Mouse (Mus musculus) testis, adult 2 months (tissue): ENCODE measurements around the gene Tex22. TPM values are rescaled to one million over a fixed set of nuclear protein-coding genes. Genes with fewer than 3 reads are reported as not detected.

Experiments
- H3K27ac ChIP-seq: fragments of 200-500 bp; 2 replicates; pipeline ENCODE4 v1.5.1; 2012; ENCODE audit warnings: low read depth, low read length; ENCODE audit not compliant: control insufficient read depth, insufficient read depth
- H3K27me3 ChIP-seq: fragments of 200-500 bp; 2 replicates; pipeline ENCODE4 v1.6.1; 2012; ENCODE audit warnings: mild to moderate bottlenecking, low read length, moderate library complexity; ENCODE audit not compliant: control insufficient read depth, insufficient read depth
- H3K36me3 ChIP-seq: fragments of 200-500 bp; 2 replicates; pipeline ENCODE4 v1.6.1; 2012; ENCODE audit warnings: mild to moderate bottlenecking, low read length; ENCODE audit not compliant: control insufficient read depth, insufficient read depth
- H3K4me1 ChIP-seq: fragments of 200-500 bp; 2 replicates; pipeline ENCODE4 v1.6.1; 2012; ENCODE audit warnings: low read length; ENCODE audit not compliant: control insufficient read depth, insufficient read depth
- H3K4me3 ChIP-seq: fragments of 200-500 bp; 2 replicates; pipeline ENCODE4 v1.5.1; 2012; ENCODE audit warnings: low read depth, mild to moderate bottlenecking, low read length, moderate library complexity, mixed read lengths; ENCODE audit not compliant: control insufficient read depth
- CTCF ChIP-seq: fragments of 200-500 bp; IDR thresholded peaks from 2 replicates; pipeline ENCODE4 v1.5.1; 2012; ENCODE audit warnings: low read depth, mild to moderate bottlenecking, inconsistent platforms, low read length, moderate library complexity; ENCODE audit not compliant: control insufficient read depth, insufficient read depth, insufficient replicate concordance
- POLR2A ChIP-seq: fragments of 200-500 bp; IDR thresholded peaks from 2 replicates; pipeline ENCODE4 v1.6.1; 2012; ENCODE audit warnings: low read depth, mild to moderate bottlenecking, inconsistent platforms, low read length, moderate library complexity; ENCODE audit not compliant: control insufficient read depth
- polyA plus RNA-seq: library from polyadenylated mRNA; depleted of rRNA; stranded (reverse); fragments of >200 nt; gene quantifications from 2 replicates; pipeline ENCODE4 v1.2.3, GENCODE M21; 2012

Gene Tex22
- polyA plus RNA-seq, 1 experiment: 451 TPM

DNA sequence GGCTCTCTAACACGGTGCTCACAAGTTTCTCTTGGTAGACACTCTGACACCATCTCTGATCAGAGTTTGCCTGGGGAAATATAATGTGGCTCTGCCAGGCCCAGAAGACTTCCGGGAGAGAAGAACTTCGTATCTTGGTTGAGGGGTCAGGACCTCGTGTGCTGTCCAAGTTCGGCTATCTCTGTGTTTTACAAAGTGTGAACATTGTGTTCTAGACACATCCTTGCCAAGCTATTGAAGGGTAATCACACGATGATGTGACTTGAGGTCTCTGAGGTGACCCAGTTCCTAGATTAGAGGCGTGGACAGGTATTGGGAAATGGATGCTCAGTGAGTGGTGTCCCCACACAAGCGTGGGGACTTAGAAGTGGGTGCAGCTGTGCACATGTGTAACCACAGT is 18.2 kb upstream of the Tex22 start:
- TF ChIP-seq CTCF (no peak), POLR2A (no peak)
- Histone ChIP-seq H3K4me3 (no peak overlapping the region), H3K4me1 (no peaks in the 10 kb centered on the region; the same call in 1 of the 2 replicates), H3K27me3 (no peaks in the 10 kb centered on the region), H3K36me3 (no peaks in the 10 kb centered on the region), H3K27ac (no peak overlapping the region)

GRCm38 (mm10) chr12:113060178-113060577 is 14.1 kb upstream of the Tex22 start:
- no peak overlapping the region for H3K4me3 ChIP-seq
- H3K36me3 ChIP-seq: no peaks in the 10 kb centered on the region
- no peaks in the 10 kb centered on the region; the same call in 1 of the 2 replicates for H3K4me1 ChIP-seq
- TF ChIP-seq POLR2A: no peak
- TF ChIP-seq CTCF: no peak
- H3K27me3 ChIP-seq: no peaks in the 10 kb centered on the region
- no peak overlapping the region for H3K27ac ChIP-seq

DNA sequence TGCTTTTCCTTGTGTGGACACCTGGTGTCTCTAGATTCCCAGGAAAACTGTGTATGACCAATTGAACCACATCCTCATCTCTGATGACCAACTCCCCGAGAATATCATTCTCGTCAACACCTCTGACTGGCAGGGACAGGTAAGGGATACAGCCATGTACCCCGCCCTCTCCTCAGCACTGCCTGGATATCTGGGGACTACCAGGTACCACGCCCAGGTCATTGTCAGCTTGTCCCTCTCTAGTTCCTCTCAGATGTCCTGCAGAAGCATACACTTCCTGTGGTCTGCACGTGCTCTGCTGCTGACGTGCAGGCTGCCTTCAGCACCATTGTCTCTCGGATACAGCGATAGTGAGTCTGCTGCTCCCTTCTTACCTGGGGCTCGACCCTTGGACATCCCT is 12.7 kb upstream of the Tex22 start:
- TF ChIP-seq CTCF: no peak
- no peak for TF ChIP-seq POLR2A
- no peak overlapping the region for H3K4me3 ChIP-seq
- no peaks in the 10 kb centered on the region; the same call in 1 of the 2 replicates for H3K4me1 ChIP-seq
- H3K36me3 ChIP-seq: no peaks in the 10 kb centered on the region
- H3K27ac ChIP-seq: no peak overlapping the region
- no peaks in the 10 kb centered on the region for H3K27me3 ChIP-seq

GRCm38 (mm10) chr12:113062201-113062600 is 12.1 kb upstream of the Tex22 start:
- Histone ChIP-seq H3K36me3 (no peaks in the 10 kb centered on the region), H3K27ac (no peak overlapping the region), H3K27me3 (no peaks in the 10 kb centered on the region), H3K4me3 (no peak overlapping the region), H3K4me1 (no peaks in the 10 kb centered on the region)
- TF ChIP-seq CTCF: no peak
- no peak for TF ChIP-seq POLR2A

GRCm38 (mm10) chr12:113063700-113064099 is 10.6 kb upstream of the Tex22 start:
- H3K27ac ChIP-seq: no peak overlapping the region
- H3K4me1 ChIP-seq: no peaks in the 10 kb centered on the region
- no peaks in the 10 kb centered on the region for H3K36me3 ChIP-seq
- no peaks in the 10 kb centered on the region for H3K27me3 ChIP-seq
- H3K4me3 ChIP-seq: no peak overlapping the region
- no peak for TF ChIP-seq CTCF
- no peak for TF ChIP-seq POLR2A

DNA sequence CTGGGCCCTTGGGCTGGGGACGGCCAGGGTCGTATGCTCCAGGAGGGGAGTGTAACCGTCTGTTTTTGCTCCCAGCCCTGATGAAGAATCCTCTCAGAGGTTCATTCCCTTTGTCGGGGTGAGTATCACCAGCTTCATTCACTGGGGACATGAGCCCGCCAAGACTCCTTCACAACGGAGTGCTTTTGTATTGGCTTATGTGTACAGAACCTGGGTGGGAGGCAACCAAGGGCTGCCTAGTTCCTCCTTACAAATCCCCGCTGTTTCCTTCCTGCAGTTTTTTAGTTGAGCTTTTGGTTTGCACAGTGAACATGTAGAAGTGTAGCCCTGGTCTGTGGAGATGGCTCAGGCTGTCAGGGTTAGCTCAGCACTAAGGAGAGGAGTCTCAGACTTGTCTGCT is 6.3 kb upstream of the Tex22 start:
- no peak overlapping the region for H3K27ac ChIP-seq
- no peaks in the 10 kb centered on the region for H3K27me3 ChIP-seq
- H3K4me1 ChIP-seq: no peaks in the 10 kb centered on the region
- H3K4me3 ChIP-seq: no peak overlapping the region
- H3K36me3 ChIP-seq: no peaks in the 10 kb centered on the region
- TF ChIP-seq POLR2A (no peak), CTCF (no peak)

DNA sequence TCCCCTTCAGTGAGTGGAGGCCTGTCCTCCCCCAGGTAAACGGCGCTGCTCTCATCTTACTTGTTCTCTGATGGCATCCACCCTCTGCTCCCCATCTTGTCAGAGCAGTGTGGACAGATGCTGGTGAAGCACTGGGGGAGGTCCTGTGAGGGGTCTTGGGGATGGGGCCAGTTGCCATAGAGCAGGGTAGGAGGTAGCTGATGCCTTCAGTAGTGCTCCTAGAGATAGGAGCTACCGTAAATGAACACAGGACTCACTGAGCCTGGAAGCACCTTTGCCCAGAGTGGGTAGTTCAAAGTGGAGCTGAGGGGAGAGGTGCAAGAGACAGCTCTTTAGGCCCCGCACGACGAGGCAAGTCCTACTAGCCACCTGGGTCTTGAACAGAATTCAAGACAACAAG is 4.9 kb upstream of the Tex22 start:
- Histone ChIP-seq H3K4me1 (peaks cover 6% of the 10 kb centered on the region), H3K4me3 (no peak overlapping the region), H3K27me3 (no peaks in the 10 kb centered on the region), H3K27ac (no peak overlapping the region), H3K36me3 (no peaks in the 10 kb centered on the region)
- TF ChIP-seq POLR2A (no peak), CTCF (no peak)

GRCm38 (mm10) chr12:113071321-113071720 is 3.0 kb upstream of the Tex22 start:
- Histone ChIP-seq H3K36me3 (no peaks in the 10 kb centered on the region), H3K4me3 (no peak overlapping the region), H3K27me3 (no peaks in the 10 kb centered on the region), H3K4me1 (peaks cover 18% of the 10 kb centered on the region), H3K27ac (no peak overlapping the region)
- TF ChIP-seq POLR2A: no peak
- no peak for TF ChIP-seq CTCF
